Mouse (Mus musculus) megakaryocyte, embryonic 14.5 days (primary cell): ENCODE data around the gene Pitpnm2.

Experiments used
- FLI1 ChIP-seq: IDR thresholded peaks from 2 replicates; pipeline ENCODE4 v1.6.1; 2012; ENCODE audit warnings: low read length, inconsistent platforms, mixed read lengths
- GATA1 ChIP-seq: IDR thresholded peaks from 3 replicates; pipeline ENCODE4 v1.6.1; 2012; ENCODE audit warnings: mixed read lengths, low read length, inconsistent platforms, borderline replicate concordance

GRCm38 (mm10) chr5:124211669-124212068 lies 37.9 kb downstream of the Pitpnm2 start:
- TF ChIP-seq GATA1 (no peak), FLI1 (no peak)
